Mouse (Mus musculus): Measurements from ENCODE around the gene Necap1. TPM values are rescaled to one million over a fixed set of nuclear protein-coding genes. Genes with fewer than 3 reads are reported as not detected.
A peak's percentile ranks its signal among the peaks of the same experiment; 100 is the strongest.

Gene Necap1
- 100 to 1,000 TPM; 144 to 170 TPM for total RNA-seq (2021)
- long read RNA-seq, transcript Necap1-201 (8 exons, 2,476 nt), result major isoform, 166 of 269 reads
- long read RNA-seq, partial matches to known transcripts, result 98 of 269 reads
- long read RNA-seq, other reads (novel, unspliced or antisense), result 5 of 269 reads

GRCm38 (mm10) chr6:122873871-122874719, at the start of gene Necap1:
Gene Necap1, plus strand, starts transcription at chr6:122874474.
- peak; percentile 99 for DNase-seq (ENCODE audit: low spot score in 2 of 2)

GRCm38 (mm10) chr6:122825166-122825565, 49.1 kb upstream of the Necap1 start:
- no peak for DNase-seq (ENCODE audit: low spot score in 2 of 2)

GRCm38 (mm10) chr6:122825923-122826742, 48.1 kb upstream of the Necap1 start:
- DNase-seq (ENCODE audit: low spot score in 2 of 2), result peak; percentile 56 to 68

- DNase-seq (ENCODE audit: low spot score in 2 of 2), result peak in 1 of 2 experiments; percentile 26
Observed at GRCm38 (mm10) chr6:122828086-122828485, 46.2 kb upstream of the Necap1 start.

GRCm38 (mm10) chr6:122832880-122833279, 41.4 kb upstream of the Necap1 start:
- DNase-seq (ENCODE audit: low spot score in 2 of 2), result no peak

- DNase-seq (ENCODE audit: low spot score in 2 of 2), result peak in 1 of 2 experiments; percentile 43
Observed at GRCm38 (mm10) chr6:122834365-122834764, 39.9 kb upstream of the Necap1 start.

GRCm38 (mm10) chr6:122836974-122837373, 37.3 kb upstream of the Necap1 start:
- no peak for DNase-seq (ENCODE audit: low spot score in 2 of 2)

GRCm38 (mm10) chr6:122837539-122837938, 36.7 kb upstream of the Necap1 start:
- DNase-seq (ENCODE audit: low spot score in 2 of 2), result no peak

DNA sequence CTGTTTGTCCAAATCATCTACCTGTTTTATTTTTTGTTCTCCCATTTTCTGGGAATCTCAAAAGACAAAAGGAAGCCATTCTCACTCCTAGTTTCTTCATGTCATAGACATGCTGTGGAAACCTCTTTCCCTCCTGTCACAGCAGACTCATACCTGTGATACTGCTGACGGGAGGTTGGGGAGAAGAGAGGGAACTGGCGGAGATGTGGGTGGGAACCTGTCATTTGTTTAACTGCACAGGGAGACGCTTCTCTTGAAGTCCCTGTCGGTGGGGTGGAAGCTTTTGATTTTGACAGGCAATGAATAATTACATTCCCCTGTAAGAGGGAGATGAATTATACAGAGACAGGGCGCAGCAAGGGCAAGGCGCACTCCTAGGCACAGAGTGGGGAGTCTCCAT, 30.5 kb upstream of the Necap1 start:
- DNase-seq (ENCODE audit: low spot score in 2 of 2), result no peak

DNA sequence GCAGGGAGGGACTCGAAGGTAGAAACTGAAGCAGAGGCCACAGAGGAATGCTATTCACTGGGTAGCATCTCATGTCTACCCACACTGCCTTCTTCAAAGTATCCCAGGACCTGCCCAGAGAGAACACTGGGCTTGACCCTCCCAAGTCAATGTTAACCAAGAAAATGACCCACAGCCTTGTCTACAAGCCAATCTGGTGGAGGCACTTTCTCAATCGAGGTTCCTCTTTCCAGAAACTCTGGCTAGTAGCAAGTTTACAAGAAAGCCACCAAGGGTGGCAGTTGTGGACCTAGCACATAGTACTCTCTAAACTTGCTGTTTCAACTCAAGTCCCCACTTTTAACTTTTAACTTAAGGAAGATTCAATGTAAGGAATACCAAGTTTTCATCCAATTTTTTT, 21.6 kb upstream of the Necap1 start:
- DNase-seq (ENCODE audit: low spot score in 2 of 2), result no peak

DNA sequence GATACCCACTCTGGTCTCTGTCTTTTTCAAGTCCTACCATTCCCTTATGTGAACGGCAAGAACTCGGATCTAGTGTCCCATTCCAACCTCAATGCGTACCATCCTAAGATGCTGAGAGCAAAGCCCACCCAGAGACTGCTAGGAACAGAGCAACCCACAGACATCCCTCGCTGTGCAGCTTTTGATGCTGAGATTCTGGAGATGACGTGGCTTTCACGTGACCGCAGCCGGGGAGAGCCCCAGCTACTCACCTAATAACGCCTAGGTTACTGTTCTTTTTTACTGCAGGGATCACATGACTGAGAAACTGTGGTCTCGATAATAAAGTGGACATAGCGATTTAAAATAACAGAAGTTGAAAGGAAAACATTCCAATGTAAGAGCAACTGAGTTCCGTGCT, 19.7 kb upstream of the Necap1 start:
- no peak for DNase-seq (ENCODE audit: low spot score in 2 of 2)

DNA sequence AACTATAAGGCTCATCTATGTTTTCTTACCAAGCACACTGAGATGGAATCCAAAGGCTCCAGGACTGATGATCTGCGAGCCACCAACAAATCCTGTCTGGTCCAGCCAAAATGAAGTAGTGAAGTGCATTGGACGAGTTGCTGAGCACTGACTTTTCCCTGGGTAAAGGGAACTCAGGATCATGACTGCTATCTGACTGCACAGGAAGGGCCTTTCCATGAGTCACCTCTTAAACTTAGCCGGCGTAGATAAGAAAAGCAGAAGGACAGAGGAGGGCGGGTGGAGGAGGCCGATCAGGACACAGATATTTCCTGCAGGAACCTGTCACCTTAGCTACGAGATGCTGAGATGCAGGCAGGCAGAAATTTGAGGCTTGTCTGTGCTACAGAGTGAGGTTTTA, 18.3 kb upstream of the Necap1 start, which contains the start of gene C3ar1:
TSS of gene C3ar1 (minus strand) at position 207 of the 400 bp plus-strand sequence.
- no peak for DNase-seq (ENCODE audit: low spot score in 2 of 2)

- DNase-seq (ENCODE audit: low spot score in 2 of 2), result no peak
Observed at GRCm38 (mm10) chr6:122862434-122862833, 11.8 kb upstream of the Necap1 start.

DNA sequence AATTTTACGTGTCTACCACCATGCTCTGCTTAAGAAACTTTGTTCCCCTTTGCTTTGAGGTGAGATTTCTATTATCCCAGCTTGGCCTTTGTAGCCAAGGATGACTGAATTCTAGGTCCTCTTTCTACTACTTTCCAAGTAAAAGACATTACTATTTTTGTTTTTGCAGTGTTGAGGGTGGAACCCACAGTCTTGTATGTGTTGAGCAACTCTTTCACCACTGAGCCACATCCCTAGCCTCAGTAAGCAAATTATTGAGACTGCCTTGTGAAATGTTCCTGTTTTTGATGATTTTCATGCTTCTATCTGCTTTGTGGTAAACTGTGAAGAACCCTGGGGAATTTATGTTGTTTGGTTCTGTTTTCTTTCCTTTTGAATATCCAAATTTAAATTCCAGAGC, 11.4 kb upstream of the Necap1 start:
- DNase-seq (ENCODE audit: low spot score in 2 of 2), result no peak

- no peak for DNase-seq (ENCODE audit: low spot score in 2 of 2)
Observed at GRCm38 (mm10) chr6:122867914-122868313, 6.4 kb upstream of the Necap1 start.

DNA sequence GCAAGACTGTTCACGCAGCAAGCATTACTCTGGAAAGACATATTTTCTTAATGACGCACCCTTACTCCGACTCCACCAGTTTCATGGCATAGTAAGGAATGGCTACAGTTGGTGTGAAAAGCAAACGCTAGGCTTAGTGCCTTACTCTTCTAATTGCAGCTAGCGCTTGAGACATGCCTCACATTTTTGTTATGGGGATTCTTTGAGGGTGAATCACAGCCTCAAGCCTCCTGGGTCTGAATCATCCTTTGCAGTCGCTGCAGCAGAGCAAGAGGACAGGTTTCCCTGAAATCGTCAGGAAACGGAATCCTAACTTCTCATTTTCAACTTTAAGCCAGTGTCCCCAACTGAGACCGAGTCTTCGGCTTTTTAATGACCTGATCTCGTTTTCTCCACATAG, 4.4 kb upstream of the Necap1 start:
- no peak for DNase-seq (ENCODE audit: low spot score in 2 of 2)

DNA sequence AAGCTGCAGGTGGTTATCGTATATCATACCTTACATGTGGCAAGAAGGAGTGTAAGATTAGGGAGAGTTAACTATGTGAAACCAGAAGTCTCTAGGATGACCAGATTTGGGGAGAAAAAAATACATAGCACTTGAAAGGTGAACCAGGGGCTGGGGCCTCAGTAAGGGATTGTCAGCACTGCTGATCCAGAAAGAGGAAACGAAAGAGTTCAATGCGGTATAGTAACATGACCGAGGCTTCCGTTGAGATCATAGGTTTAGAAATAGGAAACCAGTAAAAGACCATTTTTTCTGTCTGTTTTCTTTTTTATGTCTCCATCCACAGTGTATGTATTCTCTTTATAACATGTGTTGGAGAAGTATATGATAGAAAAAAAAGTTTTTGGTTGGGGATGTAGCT, 1.5 kb upstream of the Necap1 start:
- DNase-seq (ENCODE audit: low spot score in 2 of 2), result no peak

GRCm38 (mm10) chr6:122874720-122875389, 581 bp downstream of the Necap1 start:
- DNase-seq (ENCODE audit: low spot score in 2 of 2), result no peak

DNA sequence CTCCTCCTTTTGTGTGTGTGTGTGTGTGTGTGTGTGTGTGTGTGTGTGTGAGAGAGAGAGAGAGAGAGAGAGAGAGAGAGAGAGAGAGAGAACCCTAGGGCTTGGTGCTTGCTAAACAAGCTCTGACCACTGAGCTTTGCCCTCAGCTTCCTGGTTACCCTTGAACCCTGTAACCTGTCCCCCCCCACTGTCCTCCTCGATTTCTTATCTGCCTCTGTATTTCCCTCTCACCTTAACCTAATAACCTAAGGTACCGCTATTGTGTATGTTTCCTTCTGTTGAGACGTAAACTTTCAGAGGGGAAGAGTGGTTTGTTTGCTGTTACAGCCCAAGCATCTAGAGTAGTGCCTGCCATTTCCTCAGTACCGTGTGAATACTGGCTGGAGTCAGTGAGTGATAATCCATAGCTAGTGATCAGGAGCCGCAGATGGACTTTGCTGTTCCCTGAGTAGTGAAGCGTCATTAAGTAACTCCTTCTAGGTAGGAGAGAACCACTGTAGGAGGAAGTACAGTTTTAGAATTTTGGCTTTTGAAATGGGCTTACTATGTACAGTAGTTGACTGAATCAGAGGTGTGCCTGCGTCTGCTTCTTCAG, 5.0 kb downstream of the Necap1 start:
- no peak for DNase-seq (ENCODE audit: low spot score in 2 of 2)

GRCm38 (mm10) chr6:122879781-122880505, 5.7 kb downstream of the Necap1 start:
- no peak for DNase-seq (ENCODE audit: low spot score in 2 of 2)

Data from layer of hippocampus, postnatal 10 days (tissue).